ENCODE assay signal across 26 mouse cellular contexts in genomic region chr13:33090546-33090945, GRCm38 (mm10). TPM values are rescaled to one million over a fixed set of nuclear protein-coding genes. Genes with fewer than 3 reads are reported as not detected.
DNase-seq lines count a peak whose midpoint lies in the region; ATAC-seq and TF ChIP-seq lines count a peak whose summit lies in the region.
"Had no signal": no experiment of that assay in that cellular context is flagged by ENCODE, and none has a peak within 500 bp of the region (broad histone marks: within the 10 kb centered on the region; RNA-seq: fewer than 3 reads in every experiment).

No protein-coding gene starts in this region.

- H3K4me3 ChIP-seq in C2C12 (ENCODE audit: insufficient read depth, poor library complexity, severe bottlenecking): no peak overlapping the region
- no peak overlapping the region for H3K4me3 ChIP-seq in midbrain, embryonic 15.5 days
- H3K4me3 ChIP-seq: embryonic facial prominence, embryonic 13.5 days; heart, adult 2 months; midbrain, embryonic 12.5 days had no signal

- H3K27me3 ChIP-seq in C2C12 (ENCODE audit: control insufficient read depth, insufficient read depth, insufficient read length): no peaks in the 10 kb centered on the region
- no peaks in the 10 kb centered on the region for H3K27me3 ChIP-seq in midbrain, embryonic 15.5 days (replicated peaks)
- H3K27me3 ChIP-seq: embryonic facial prominence, embryonic 13.5 days; midbrain, embryonic 12.5 days had no signal

- DNase-seq in left cerebral cortex, adult 11 months (ENCODE audit: low spot score): peak; percentile 47
- DNase-seq in left cerebral cortex, postnatal 4 days: no peak
- DNase-seq in NIH3T3 (ENCODE audit: low read depth): peak; percentile 83
- peak; percentile 30 to 50 for DNase-seq in left cerebral cortex, postnatal 14 days (ENCODE audit: low spot score in 2 of 2)
- no peak for DNase-seq in kidney, postnatal 4 days
- DNase-seq: adrenal gland, postnatal 14 days; cerebellum, adult 11 months; cerebellum, postnatal 10 days; gastrocnemius, postnatal 14 days; heart, adult 2 months; liver; lung, postnatal 10 days; thymus, postnatal 14 days had no signal

- intact Hi-C loops in left cerebral cortex, postnatal 4 days (cut with DNase I): no loop called here
- intact Hi-C loops in left cerebral cortex, postnatal 14 days (cut with DNase I): no loop called here

- no peak for TF ChIP-seq CTCF in C2C12 (IDR thresholded peaks at IDR 0.05; ENCODE audit: control insufficient read depth, insufficient read depth, insufficient read length)

- no peaks in the 10 kb centered on the region for H3K79me3 ChIP-seq in C2C12 (ENCODE audit: low read depth)

- no peak overlapping the region for H3ac ChIP-seq in C2C12 (ENCODE audit: control insufficient read depth, insufficient read length, low read depth)

- no peaks in the 10 kb centered on the region for H3K79me2 ChIP-seq in C2C12 (ENCODE audit: control insufficient read depth, insufficient read depth)

- no peaks in the 10 kb centered on the region for H3K36me3 ChIP-seq in C2C12 (ENCODE audit: control insufficient read depth, insufficient read depth)
- H3K36me3 ChIP-seq in midbrain, embryonic 15.5 days (replicated peaks): no peaks in the 10 kb centered on the region
- H3K36me3 ChIP-seq: embryonic facial prominence, embryonic 13.5 days; G1E; midbrain, embryonic 12.5 days had no signal

- H3K4me1 ChIP-seq in midbrain, embryonic 15.5 days: peaks cover 7% of the 10 kb centered on the region

- 56% methylated on average over 1 of the region's 1 CpGs for WGBS in midbrain, embryonic 15.5 days

- H3K4me2 ChIP-seq in midbrain, embryonic 15.5 days: no peak overlapping the region
- H3K4me2 ChIP-seq: embryonic facial prominence, embryonic 13.5 days; midbrain, embryonic 12.5 days had no signal

- H3K27ac ChIP-seq in midbrain, embryonic 15.5 days: no peak overlapping the region
- H3K27ac ChIP-seq: embryonic facial prominence, embryonic 13.5 days; heart, adult 2 months; midbrain, embryonic 12.5 days had no signal

- H3K9ac ChIP-seq in midbrain, embryonic 15.5 days: no peak overlapping the region
- H3K9ac ChIP-seq: embryonic facial prominence, embryonic 13.5 days; midbrain, embryonic 12.5 days had no signal

- no peaks in the 10 kb centered on the region for H3K9me3 ChIP-seq in midbrain, embryonic 15.5 days
- H3K9me3 ChIP-seq: embryonic facial prominence, embryonic 13.5 days had no signal

- no peak for ATAC-seq in midbrain, embryonic 15.5 days (replicated peaks)
- ATAC-seq: forebrain, embryonic 16.5 days; hindbrain, embryonic 16.5 days; intestine, embryonic 16.5 days had no signal

TF ChIP-seq in C2C12, 6 proteins besides CTCF, POLR2A, EP300 and RAD21:
- TF ChIP-seq CEBPB (IDR thresholded peaks at IDR 0.05; ENCODE audit: low read depth) (no peak), USF1 (IDR thresholded peaks at IDR 0.05; ENCODE audit: low read depth) (no peak), FOSL1 (IDR thresholded peaks at IDR 0.05; ENCODE audit: insufficient read depth, low read length, poor library complexity, severe bottlenecking) (peak; percentile 93)

RNA-seq across cellular contexts. Expression of gene Serpinb1b, which starts 12.2 kb away (rescaled TPM):
- under 1 TPM; 0.34 to 0.52 TPM for total RNA-seq in left cerebral cortex, postnatal 4 days (2021)
- 0.11 TPM for polyA plus RNA-seq in C2C12 (2012; fragmentation: generic; extraction: Trizol)
- total RNA-seq in left cerebral cortex, postnatal 14 days (2021): 1 to 10 TPM in 1 of 2 experiments, under 1 TPM in 1; 0.81 to 1.0 TPM
- polyA plus RNA-seq in midbrain, embryonic 15.5 days (2015; fragmentation: Nextera tagmentation; extraction: Ambion mirVana): 2.0 and 2.7 TPM in 2 replicates
- total RNA-seq: G1E; heart, adult 2 months; hematopoietic stem cell, adult 5-6 weeks; megakaryocyte progenitor cell, adult 5-6 weeks had no signal
- polyA plus RNA-seq: G1E; heart, adult 2 months; kidney, embryonic 14.5 days; liver, embryonic 16.5 days; testis, adult 2 months had no signal

Comparison
In these comparisons a context has a peak if more than half of its experiments do, and no peak if none do; other contexts are left out.
1. DNase-seq: peak in left cerebral cortex, adult 11 months (single experiment), NIH3T3 (single experiment) and left cerebral cortex, postnatal 14 days (2 of 2); none in left cerebral cortex, postnatal 4 days (single experiment) and kidney, postnatal 4 days (0 of 2).